Mouse (Mus musculus) G1E (cell line): ENCODE data around the gene Pitpnm1.

Experiments
- CTCF ChIP-seq: IDR thresholded peaks from 2 replicates; pipeline ENCODE4 v1.5.1; 2012; ENCODE audit warnings: low read depth, low read length, inconsistent platforms, mixed read lengths
- GATA1 ChIP-seq: IDR thresholded peaks from 2 replicates; pipeline ENCODE4 v1.6.1; 2012; ENCODE audit warnings: borderline replicate concordance, low read length, inconsistent platforms, mixed read lengths
- GATA2 ChIP-seq: IDR thresholded peaks from 2 replicates; pipeline ENCODE4 v1.6.1; 2012; ENCODE audit warnings: low read depth, low read length, inconsistent platforms, borderline replicate concordance
- POLR2AphosphoS5 ChIP-seq: IDR thresholded peaks from 2 replicates; pipeline ENCODE4 v1.6.1; 2012; ENCODE audit warnings: low read depth, low read length, inconsistent platforms; ENCODE audit not compliant: insufficient replicate concordance
- TAL1 ChIP-seq: conservative IDR thresholded peaks from 2 replicates; pipeline ENCODE4 v1.6.1; 2012; ENCODE audit warnings: low read depth, low read length, inconsistent platforms, mixed read lengths

- TF ChIP-seq CTCF (no peak), TAL1 (no peak), POLR2AphosphoS5 (no peak), GATA2 (no peak), GATA1 (no peak)
Measured at GRCm38 (mm10) chr19:4154437-4155222, 54.8 kb downstream of the Pitpnm1 start.
